Mouse (Mus musculus) gastrocnemius, postnatal 10 days (tissue): ENCODE data around the gene Gm20388. TPM values are rescaled to one million over a fixed set of nuclear protein-coding genes. Genes with fewer than 3 reads are reported as not detected.

Source experiments
- DNase-seq: peaks from one replicate; pipeline ENCODE4 v3.0.0; 2021; ENCODE audit warnings: mixed read lengths
- total RNA-seq, 2 experiments: library from RNA; stranded (reverse); gene quantifications; 2 replicates each; pipeline ENCODE4 v1.2.3; 2021

Gene Gm20388
- total RNA-seq, 2 experiments from 2014 or later: 2.9 to 6.0 TPM

DNA sequence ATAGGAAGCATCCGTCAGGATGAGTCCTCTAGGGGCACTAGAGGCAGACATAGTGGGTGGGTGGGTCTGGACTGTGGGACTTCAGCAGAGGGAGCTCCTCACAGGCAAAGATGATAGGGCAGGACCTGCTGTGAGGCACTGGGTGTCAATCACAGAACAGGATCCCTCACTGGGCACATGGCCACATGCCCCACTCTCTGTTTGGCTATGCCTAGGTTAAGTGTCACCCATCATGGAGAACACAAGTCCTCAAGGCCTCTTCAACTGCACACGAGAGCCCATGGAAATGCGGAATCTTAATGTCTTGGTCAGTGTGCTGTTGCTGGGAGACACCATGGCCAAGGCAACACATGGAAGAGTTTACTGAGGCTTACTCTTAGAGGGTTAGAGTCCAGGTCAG, 2617.3 kb downstream of the Gm20388 start:
- DNase-seq: no peak

GRCm38 (mm10) chr8:122529159-122529558, 2618.5 kb downstream of the Gm20388 start:
- DNase-seq: no peak

- DNase-seq: no peak
These were observed 2620.7 kb downstream of the Gm20388 start for GRCm38 (mm10) chr8:122531312-122531711.

DNA sequence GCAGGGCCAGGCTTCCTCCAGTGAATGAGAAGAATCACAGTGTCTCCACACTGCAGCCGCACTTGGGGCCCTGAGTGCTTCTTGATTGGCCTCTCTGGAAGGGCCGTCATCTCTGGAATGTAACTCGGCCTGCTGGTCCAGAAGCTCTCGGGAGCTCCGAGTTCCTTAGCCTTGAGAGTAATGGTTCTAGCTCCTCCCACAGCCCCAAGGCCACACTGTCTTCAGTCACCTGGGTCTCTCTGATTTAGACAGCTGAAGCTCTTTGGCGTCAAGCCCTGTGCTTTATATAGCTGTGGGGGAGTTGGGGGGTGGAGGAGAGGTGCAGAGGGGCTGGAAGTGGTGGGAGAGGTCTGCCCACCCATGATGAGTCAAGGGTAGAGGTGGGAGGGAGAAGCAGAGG, 2626.4 kb downstream of the Gm20388 start:
- DNase-seq: no peak

DNA sequence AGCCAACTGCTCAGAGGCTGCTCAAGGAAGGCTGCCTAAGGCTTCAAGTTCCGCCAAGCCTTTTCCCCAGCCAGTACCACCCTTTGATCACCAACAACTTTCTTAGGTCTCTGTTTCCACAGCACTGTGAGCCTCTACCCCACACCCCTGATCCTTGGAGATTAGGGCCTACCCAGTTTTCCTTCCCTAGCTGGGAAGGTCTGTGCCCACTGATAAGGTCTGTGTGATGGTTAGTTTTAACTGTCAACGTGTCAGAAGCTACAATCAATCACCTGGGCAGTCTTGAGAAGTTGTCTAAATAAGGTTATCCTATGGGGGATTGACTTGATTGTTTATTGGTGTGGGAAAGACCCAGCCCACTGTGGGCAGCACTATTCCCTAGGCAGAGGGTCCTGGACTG, 2627.2 kb downstream of the Gm20388 start:
- DNase-seq: no peak

DNA sequence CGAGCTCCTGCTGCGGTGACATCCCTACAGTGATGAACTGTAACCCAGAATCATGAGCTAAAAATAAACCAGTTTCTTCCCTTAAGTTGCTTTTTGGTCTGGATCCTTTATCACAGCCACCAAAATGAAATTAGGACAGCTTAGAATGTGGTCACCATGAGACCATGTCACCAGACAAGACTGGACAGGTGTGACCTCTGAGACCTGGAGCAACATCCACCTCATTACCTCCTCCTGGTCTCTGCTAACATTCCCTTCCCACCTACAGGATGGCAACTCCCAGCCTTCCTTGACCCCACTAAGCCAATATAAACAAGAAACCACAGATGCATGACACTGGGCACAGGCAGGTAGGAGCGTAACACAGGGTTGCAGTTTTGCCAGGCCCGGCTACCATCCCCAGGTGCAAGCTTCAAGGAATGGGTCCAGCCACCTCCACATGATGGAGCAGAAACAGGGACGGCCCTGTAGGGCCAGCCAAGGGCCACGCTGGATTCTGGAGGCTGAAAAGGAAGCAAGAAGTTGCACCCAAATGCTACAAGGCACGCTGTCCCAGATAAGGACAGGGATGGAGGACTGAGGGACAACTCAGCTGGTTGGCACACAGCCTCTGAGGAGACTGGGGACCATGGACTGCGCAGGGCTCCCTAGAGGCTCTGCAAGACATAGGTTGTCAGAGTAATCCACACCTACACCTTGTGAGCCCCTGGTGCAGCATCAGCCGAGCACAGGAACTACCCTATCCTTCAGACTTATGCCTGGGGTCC, 2627.9 kb downstream of the Gm20388 start:
- DNase-seq: no peak

DNA sequence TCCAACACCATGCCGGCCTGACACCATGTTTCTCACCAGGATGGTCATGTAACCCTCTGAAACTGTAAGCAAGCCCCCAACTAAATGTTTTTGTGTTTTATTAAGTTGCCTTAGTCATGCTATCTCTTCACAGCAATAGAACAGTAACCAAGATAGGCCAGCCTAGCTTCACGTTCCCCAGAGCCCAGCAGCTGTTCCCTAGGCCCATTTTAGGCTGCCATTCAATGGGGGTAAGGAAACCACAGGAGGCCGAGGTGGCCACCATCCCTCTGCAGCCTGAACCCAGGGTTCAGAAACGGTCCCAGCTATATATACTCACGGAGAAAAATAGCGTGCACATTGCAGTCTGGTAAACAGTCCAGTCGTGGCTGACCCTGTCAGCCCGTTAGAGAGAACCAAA, 2633.5 kb downstream of the Gm20388 start:
- no peak for DNase-seq

GRCm38 (mm10) chr8:122546066-122546755, 2635.6 kb downstream of the Gm20388 start:
- DNase-seq: no peak

- no peak for DNase-seq
These were observed 2636.3 kb downstream of the Gm20388 start for GRCm38 (mm10) chr8:122546811-122547453.

- no peak for DNase-seq
These were observed 2637.2 kb downstream of the Gm20388 start for GRCm38 (mm10) chr8:122547815-122548214.

DNA sequence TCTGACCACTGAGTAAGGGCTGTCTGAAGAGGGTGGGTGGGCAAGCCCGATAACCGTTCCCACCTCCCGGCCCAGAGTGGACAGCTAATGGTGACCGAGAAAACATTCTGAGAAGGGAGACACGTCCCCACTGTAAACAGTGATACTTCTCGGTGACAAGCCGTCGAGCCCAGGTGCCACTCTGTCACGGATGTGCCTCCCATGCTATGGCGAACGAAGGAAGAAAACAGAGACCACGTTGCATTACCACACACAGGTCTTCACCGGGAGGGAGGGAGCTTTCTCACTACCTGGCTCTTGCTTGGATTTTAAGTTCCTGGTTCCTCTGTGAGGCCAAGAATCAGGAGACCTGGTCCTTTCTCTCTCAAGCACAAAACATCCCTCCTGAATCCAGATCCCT, 2637.7 kb downstream of the Gm20388 start:
- DNase-seq: no peak

DNA sequence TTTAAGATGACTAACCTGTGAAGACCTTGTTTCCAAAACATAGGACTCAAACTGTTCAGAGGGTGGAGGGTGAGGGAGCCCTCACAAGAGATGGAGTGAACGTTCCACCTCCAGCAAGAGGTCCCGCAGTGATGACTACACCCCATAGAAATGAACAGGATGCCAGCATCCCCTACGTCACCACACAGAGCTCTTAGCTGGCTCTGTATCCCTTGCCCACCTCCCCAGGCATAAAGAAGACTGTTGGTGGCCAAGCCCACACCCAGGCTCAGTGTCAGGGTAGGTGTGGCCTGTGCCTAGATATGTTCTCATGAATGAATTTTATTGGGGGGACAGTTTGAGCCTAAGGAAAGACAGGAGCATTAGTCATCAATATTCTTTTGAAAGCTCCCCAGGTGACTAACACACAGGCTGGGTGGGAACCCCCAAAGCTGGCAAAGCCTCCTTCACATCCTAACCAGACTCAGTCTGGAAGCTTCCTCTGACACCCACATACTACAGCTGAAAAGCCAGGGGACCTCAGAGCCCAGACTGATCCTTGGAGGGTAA, 2638.3 kb downstream of the Gm20388 start:
- DNase-seq: no peak

DNA sequence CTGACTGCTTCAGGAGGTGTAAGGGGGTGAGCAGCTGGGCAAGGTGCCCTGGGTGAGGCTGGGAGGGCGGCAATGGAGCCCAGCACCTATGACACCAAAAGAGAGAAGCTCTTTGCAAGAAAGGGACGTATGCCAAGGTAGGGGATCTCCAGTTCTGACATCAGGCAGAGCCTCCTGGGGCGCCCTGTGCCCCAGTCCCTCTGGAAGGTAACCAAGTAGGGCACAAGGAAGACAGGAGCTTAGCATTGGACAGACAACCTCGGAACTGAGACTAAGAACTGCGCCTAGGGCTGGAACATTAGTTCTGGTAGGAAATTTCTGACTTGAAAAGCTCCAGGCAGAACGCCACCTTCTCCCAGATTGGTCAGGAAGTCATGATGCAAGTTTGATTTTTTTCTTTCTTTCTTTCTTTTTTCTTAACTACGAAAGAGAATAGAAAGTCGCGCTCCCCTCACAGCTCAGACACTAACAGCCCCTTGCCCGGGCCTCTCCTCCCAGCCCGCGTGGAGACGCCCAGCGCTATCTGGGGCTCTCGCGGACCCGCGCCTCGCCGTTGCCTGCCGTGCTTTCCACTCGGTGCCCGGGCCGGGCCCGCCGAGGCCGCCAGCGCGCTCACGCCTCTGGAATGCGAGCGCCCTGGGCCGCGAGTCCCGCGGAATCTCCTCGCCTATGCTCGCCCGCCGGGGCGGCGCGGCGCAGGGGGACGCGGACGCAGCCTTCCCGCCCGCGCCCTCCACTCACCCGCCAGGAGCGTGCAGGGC, 2639.8 kb downstream of the Gm20388 start:
- peak; percentile 69 for DNase-seq

GRCm38 (mm10) chr8:122550995-122551264, 2640.3 kb downstream of the Gm20388 start:
- no peak for DNase-seq

- peak; percentile 96 for DNase-seq
These were observed 2640.8 kb downstream of the Gm20388 start, which contains the start of gene Piezo1 for GRCm38 (mm10) chr8:122551265-122552051. TSS of gene Piezo1 (minus strand) at chr8:122551329.

- no peak for DNase-seq
These were observed 2644.1 kb downstream of the Gm20388 start for GRCm38 (mm10) chr8:122554786-122555185.

DNA sequence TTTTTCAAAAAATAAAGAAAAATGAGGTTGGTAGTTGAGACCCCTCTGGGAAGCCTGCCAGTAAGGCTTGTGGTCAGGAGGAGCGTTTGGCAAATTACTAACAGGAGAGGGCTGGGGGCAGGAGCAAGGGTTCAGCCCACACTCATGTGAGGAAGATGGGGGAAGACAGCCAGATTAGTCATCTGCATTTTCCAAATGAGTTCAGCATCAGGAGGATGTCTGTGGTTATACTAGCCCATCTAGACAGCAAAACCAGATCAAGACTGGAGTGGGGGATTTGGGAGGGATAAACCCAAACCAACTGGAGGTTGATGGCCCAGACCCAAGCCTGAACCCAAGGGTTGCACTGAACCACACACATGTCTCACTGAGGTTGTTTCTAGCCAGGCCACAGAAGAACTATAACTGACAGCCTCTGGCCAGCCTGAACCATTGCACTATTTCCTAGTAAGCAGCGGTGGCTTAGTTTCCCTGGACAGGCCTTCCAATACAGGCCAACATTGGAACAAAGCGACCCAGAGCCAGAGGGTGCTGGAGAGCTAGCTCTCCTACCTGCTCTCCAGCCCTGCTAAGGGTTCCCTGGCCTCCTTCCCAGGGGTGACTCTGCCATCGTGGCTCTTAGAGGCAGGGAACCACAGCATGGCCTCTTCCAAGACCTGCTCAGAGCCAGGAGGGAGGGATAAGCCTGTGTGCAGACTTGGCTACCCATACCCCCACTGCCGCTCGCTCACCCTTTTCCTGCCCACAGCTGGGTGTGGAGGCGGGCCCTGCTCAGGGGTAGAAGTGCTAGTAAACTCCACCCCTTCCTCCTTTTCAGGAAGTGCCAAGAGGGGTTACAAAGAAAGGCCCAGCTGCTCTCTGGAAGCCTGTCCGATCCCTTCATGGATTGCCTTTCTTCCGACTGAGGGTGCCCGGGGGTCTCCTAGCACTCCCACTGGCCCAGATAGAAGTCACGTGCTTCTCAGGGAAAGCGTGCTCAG, 2645.7 kb downstream of the Gm20388 start:
- DNase-seq: peak; percentile 46

DNA sequence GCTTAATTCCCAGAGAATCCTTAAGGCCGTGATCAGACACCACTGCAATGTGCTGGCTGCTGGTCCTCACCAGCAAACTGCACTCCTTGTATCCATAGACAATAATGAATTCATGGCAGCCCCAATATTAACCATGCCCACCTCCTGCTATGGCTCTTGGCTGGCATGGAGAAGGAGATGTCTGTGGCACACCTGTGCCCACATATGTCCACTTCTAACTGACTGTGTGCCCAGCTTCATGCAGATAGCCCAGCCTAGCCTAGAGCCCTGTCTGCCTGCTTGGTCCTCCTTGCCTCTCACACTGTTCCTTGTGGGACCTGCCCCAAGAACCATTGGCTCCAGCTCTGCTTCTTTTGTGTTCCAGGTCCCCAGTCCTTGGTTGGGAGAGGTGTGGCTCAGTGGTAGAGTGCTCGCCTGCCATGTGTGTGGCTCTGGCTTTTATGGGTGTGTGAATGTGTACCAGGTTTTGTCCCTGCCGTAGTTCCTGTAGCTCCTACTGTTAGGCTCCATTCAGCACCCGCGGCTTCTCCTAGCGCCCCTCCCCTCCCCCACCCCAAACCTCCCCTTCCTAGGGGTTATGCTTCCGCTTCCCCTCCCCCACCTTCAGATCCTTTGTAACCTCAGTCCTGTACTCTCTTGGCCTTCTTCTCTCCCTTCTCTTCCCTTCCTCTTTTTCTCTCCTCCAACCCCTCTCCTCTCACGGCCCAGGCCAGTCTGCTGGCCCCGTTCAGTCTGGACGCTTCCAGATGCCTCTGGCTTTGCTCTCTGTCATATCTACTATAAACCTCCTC, 2646.8 kb downstream of the Gm20388 start:
- DNase-seq: no peak

DNA sequence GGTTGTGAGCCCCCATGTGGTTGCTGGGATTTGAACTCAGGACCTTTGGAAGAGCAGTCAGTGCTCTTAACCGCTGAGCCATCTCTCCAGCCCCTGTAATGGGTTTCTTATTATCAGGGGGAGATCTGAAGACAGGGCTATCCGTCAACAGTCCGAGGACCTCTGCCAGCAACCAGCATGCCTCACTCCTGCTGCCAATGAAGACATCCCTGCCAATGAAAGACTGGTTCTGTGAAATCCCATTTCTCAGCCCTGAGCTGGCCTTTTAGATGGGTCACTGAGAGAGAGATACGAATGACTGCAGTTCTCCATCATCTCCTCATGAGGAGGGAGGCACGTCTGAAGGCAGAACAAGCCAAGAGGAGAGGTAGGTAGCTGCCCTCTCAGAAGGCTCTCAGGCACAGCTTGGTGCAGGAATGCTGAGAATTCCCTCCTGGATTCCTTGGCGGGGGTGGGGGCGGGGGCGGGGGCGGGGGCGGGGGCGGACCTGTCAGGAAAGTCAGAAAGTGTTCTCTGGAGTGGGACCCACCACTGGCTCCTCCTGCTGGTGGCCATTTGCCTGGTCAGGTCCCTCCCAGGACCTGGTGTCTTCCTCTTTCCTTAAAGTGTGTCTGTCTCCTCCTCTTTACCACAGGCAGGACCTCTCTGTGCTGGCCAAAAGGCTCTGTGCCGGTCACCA, 2648.2 kb downstream of the Gm20388 start:
- no peak for DNase-seq
